Mouse (Mus musculus) layer of hippocampus, adult 9-11 months (tissue): ENCODE measurements at regions not wholly inside any gene's neighbourhood (a gene's known extent, or its start where the extent isn't known, plus 50 kb on each side); places are given as distances from the start of the nearest gene placed in this dataset.

Source experiments
- DNase-seq: peaks from one replicate; pipeline ENCODE4 v3.0.0; 2022

- DNase-seq = no peak
Measured at GRCm38 (mm10) chr11:89145281-89145945, 71.8 kb downstream of the Gm525 start.

- no peak for DNase-seq
Measured at GRCm38 (mm10) chr11:89142527-89143154, 69.0 kb downstream of the Gm525 start.
